Mouse (Mus musculus): ENCODE results near the gene Ppif.

DNA sequence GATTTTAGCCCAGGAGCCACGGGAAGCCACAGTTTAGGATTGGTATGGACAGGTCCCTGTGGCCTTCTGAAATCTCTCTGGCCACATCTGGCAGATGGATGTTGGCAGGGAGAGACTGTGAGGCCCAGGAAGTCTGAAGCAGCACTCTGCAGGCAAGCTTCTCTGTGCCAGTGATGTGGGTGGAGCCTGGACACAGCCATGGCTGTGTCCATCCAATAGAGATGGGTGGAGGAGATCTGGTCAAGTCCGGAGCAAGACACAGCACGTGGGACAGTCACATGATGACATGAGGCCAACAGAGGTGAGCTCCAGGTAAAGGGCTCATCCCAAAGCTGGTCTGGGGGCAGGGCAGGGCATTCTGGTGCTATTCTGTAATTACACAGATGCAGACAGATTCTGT, 47.3 kb downstream of the Ppif start:
- no peak for TF ChIP-seq EP300 (IDR thresholded peaks at IDR 0.05; ENCODE audit: insufficient read depth, low read depth, low read length)
- TF ChIP-seq POLR2A (IDR thresholded peaks at IDR 0.05; ENCODE audit: insufficient read depth, low read depth, low read length), result no peak
- no peak for TF ChIP-seq CTCF (IDR thresholded peaks at IDR 0.05)
